Mouse (Mus musculus) small intestine, adult 2 months (tissue): Measurements from ENCODE around the gene Tmem110. TPM values are rescaled to one million over a fixed set of nuclear protein-coding genes. Genes with fewer than 3 reads are reported as not detected.
A peak's percentile ranks its signal among the peaks of the same experiment; 100 is the strongest.

ENCODE experiments used
- H3K27ac ChIP-seq: fragments of 200-500 bp; 2 replicates; pipeline ENCODE4 v1.5.1; 2012; ENCODE audit warnings: low read depth, low read length, control low read depth, inconsistent platforms; ENCODE audit not compliant: insufficient read depth
- H3K27me3 ChIP-seq: fragments of 200-500 bp; 2 replicates; pipeline ENCODE4 v1.6.1; 2012; ENCODE audit warnings: mild to moderate bottlenecking, moderate library complexity, low read length, inconsistent platforms; ENCODE audit not compliant: control insufficient read depth, insufficient read depth
- H3K36me3 ChIP-seq: fragments of 200-500 bp; 2 replicates; pipeline ENCODE4 v1.6.1; 2012; ENCODE audit warnings: mild to moderate bottlenecking, low read length, control low read depth, inconsistent platforms; ENCODE audit not compliant: control insufficient read depth, insufficient read depth
- H3K4me1 ChIP-seq: fragments of 200-500 bp; 2 replicates; pipeline ENCODE4 v1.6.1; 2012; ENCODE audit warnings: low read length, inconsistent platforms, mixed read lengths; ENCODE audit not compliant: control insufficient read depth, insufficient read depth, insufficient read length
- H3K4me3 ChIP-seq: fragments of 200-500 bp; 2 replicates; pipeline ENCODE4 v1.5.1; 2012; ENCODE audit warnings: low read depth, mild to moderate bottlenecking, control low read depth, inconsistent platforms, low read length, moderate library complexity
- CTCF ChIP-seq: fragments of 200-500 bp; IDR thresholded peaks from 2 replicates; pipeline ENCODE4 v1.5.1; 2012; ENCODE audit warnings: low read depth, mild to moderate bottlenecking, control low read depth, inconsistent platforms, low read length, moderate library complexity, mixed read lengths; ENCODE audit not compliant: insufficient replicate concordance, insufficient read length; ENCODE audit errors: extremely low read depth
- POLR2A ChIP-seq: fragments of 200-500 bp; IDR thresholded peaks from 2 replicates; pipeline ENCODE4 v1.6.1; 2012; ENCODE audit warnings: low read depth, mild to moderate bottlenecking, control low read depth, inconsistent platforms, low read length, moderate library complexity
- WGBS: fragments of 180-500 bp; shearing (Covaris S2); methylation state at CpG from one replicate; pipeline ENCODE4 v1.1.7; 2018; 5-methylcytosine and 5-hydroxymethylcytosine counted together
- polyA plus RNA-seq: library from polyadenylated mRNA; depleted of rRNA; stranded (reverse); fragments of >200 nt; gene quantifications from 2 replicates; pipeline ENCODE4 v1.2.3, GENCODE M21; 2012

The Tmem110 gene
- polyA plus RNA-seq, 1 experiment = 11.2 TPM

GRCm38 (mm10) chr14:30862368-30862767, 37.0 kb downstream of the Tmem110 start:
- Histone ChIP-seq H3K27me3 (no peaks in the 10 kb centered on the region), H3K4me3 (no peak overlapping the region), H3K36me3 (no peaks in the 10 kb centered on the region), H3K27ac (no peak overlapping the region), H3K4me1 (peaks cover 8% of the 10 kb centered on the region)
- no peak for TF ChIP-seq POLR2A
- no peak for TF ChIP-seq CTCF
- 64% methylated on average over 9 of the region's 9 CpGs for WGBS

DNA sequence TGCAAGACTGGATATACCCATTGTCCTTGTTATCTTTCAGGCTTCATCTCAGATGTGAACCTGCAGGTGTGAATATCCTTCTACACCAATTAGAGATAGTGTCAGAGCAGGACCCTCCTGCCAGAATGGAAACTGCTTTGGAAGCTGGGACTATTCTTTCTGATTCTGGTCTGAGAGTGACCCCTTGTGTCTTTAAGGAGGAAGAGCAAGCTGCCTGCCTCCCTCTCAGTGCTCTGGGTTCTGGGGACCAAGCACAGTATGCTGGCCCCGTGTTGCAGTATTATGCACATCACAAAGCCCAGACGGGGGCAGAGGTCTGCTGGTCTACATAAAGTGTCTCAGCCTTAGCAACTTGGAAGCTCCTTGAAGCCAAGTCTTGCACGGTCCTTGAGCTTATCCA, 39.9 kb downstream of the Tmem110 start:
- TF ChIP-seq POLR2A = no peak
- no peak for TF ChIP-seq CTCF
- Histone ChIP-seq H3K36me3 (no peaks in the 10 kb centered on the region; the same call in none of the 2 replicates), H3K4me3 (no peak overlapping the region), H3K27ac (no peak overlapping the region), H3K27me3 (no peaks in the 10 kb centered on the region), H3K4me1 (peaks cover 8% of the 10 kb centered on the region)
- WGBS = 79% methylated on average over 3 of the region's 3 CpGs

- Histone ChIP-seq H3K27ac (no peak overlapping the region), H3K4me1 (no peaks in the 10 kb centered on the region; the same call in 1 of the 2 replicates), H3K36me3 (no peaks in the 10 kb centered on the region; the same call in none of the 2 replicates), H3K27me3 (no peaks in the 10 kb centered on the region), H3K4me3 (no peak overlapping the region)
- TF ChIP-seq CTCF (peak; percentile 76; the same call in 1 of the 2 replicates), POLR2A (no peak)
- WGBS = 26% methylated on average over 5 of the region's 5 CpGs
Observed at GRCm38 (mm10) chr14:30867042-30867441, 41.7 kb downstream of the Tmem110 start.

GRCm38 (mm10) chr14:30868826-30869225, 43.4 kb downstream of the Tmem110 start:
- TF ChIP-seq POLR2A (no peak), CTCF (no peak)
- WGBS = 88% methylated on average over 10 of the region's 10 CpGs
- H3K27ac ChIP-seq = no peak overlapping the region

DNA sequence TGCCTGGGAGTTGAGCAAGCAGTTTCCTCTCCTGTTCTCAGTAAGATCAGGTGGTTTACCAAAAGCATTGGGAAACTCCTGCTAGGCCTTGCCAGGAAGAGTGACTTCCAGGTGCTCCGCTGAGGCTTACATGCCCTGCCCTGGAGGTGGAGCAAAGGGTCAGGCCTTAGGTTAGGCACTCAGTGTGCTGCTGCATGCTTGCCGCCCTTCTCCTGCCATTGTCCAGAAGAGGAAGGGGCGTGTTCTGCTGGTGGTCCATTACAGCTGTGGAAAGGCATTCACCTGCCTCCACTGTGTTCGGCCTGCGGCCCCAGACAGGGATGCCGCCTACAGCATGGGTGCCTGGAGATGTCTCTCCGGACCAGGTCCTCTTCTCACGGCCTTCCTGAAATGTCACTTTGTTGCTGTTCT, 44.0 kb downstream of the Tmem110 start:
- Histone ChIP-seq H3K27ac (no peak overlapping the region), H3K27me3 (no peaks in the 10 kb centered on the region), H3K4me3 (no peak overlapping the region), H3K36me3 (peaks cover 8% of the 10 kb centered on the region), H3K4me1 (no peaks in the 10 kb centered on the region; the same call in 1 of the 2 replicates)
- WGBS = 88% methylated on average over 8 of the region's 8 CpGs
- TF ChIP-seq POLR2A (no peak), CTCF (no peak)

More at GRCm38 (mm10) chr14:30868826-30869225, 43.4 kb downstream of the Tmem110 start:
- H3K36me3 ChIP-seq = peaks cover 4% of the 10 kb centered on the region
- H3K4me1 ChIP-seq = no peaks in the 10 kb centered on the region; the same call in 1 of the 2 replicates
- no peak overlapping the region for H3K4me3 ChIP-seq
- H3K27me3 ChIP-seq = no peaks in the 10 kb centered on the region

GRCm38 (mm10) chr14:30870206-30871147, 45.1 kb downstream of the Tmem110 start:
- TF ChIP-seq CTCF (no peak), POLR2A (no peak)
- H3K27ac ChIP-seq = peak overlapping the region; percentile 75
- no peaks in the 10 kb centered on the region for H3K27me3 ChIP-seq
- no peaks in the 10 kb centered on the region; the same call in none of the 2 replicates for H3K4me1 ChIP-seq
- peaks cover 9% of the 10 kb centered on the region for H3K36me3 ChIP-seq
- WGBS = 83% methylated on average over 25 of the region's 25 CpGs
- H3K4me3 ChIP-seq = no peak overlapping the region

- TF ChIP-seq POLR2A (no peak), CTCF (no peak)
- Histone ChIP-seq H3K4me3 (no peak overlapping the region), H3K4me1 (peaks cover 5% of the 10 kb centered on the region), H3K36me3 (peaks cover 9% of the 10 kb centered on the region; the same call in 1 of the 2 replicates), H3K27me3 (no peaks in the 10 kb centered on the region), H3K27ac (no peak overlapping the region)
- 85% methylated on average over 18 of the region's 18 CpGs for WGBS
Observed at GRCm38 (mm10) chr14:30874095-30874700, 48.8 kb downstream of the Tmem110 start.
